Mouse (Mus musculus) kidney, embryonic 14.5 days (tissue): Measurements from ENCODE around the gene Tmcc3. TPM values are rescaled to one million over a fixed set of nuclear protein-coding genes. Genes with fewer than 3 reads are reported as not detected.
A peak's percentile ranks its signal among the peaks of the same experiment; 100 is the strongest.

ENCODE experiments used
- ATAC-seq: fragments of 200-750 bp; cut with Nextera tagmentation; 2 replicates; pipeline ENCODE4 v1.8.0; 2017; ENCODE audit warnings: moderate number of reproducible peaks, mild to moderate bottlenecking, moderate TSS enrichment, moderate library complexity; ENCODE audit not compliant: low FRiP score, low TSS enrichment
- H3K27ac ChIP-seq: fragments of 300-500 bp; sonication (generic); 2 replicates; pipeline ENCODE4 v1.5.1; 2014; ENCODE audit warnings: low read depth, mild to moderate bottlenecking, low read length, moderate library complexity, mixed read lengths
- H3K27me3 ChIP-seq: fragments of 300-500 bp; sonication (generic); 2 replicates; pipeline ENCODE4 v1.6.1; 2014; ENCODE audit warnings: mild to moderate bottlenecking, low read length; ENCODE audit not compliant: control insufficient read depth, insufficient read depth
- H3K36me3 ChIP-seq: fragments of 300-500 bp; sonication (generic); 2 replicates; pipeline ENCODE4 v1.6.1; 2014; ENCODE audit warnings: low read length, mixed read lengths; ENCODE audit not compliant: control insufficient read depth, insufficient read depth
- H3K4me1 ChIP-seq: fragments of 300-500 bp; sonication (generic); 2 replicates; pipeline ENCODE4 v1.6.1; 2014; ENCODE audit warnings: low read length, mixed read lengths; ENCODE audit not compliant: control insufficient read depth, insufficient read depth
- H3K4me2 ChIP-seq: fragments of 300-500 bp; sonication (generic); replicated peaks from 2 replicates; pipeline ENCODE4 v1.6.1; 2014; ENCODE audit warnings: low read depth, mild to moderate bottlenecking, low read length
- H3K4me3 ChIP-seq: fragments of 300-500 bp; sonication (generic); 2 replicates; pipeline ENCODE4 v1.5.1; 2014; ENCODE audit warnings: mild to moderate bottlenecking, low read length
- H3K9ac ChIP-seq: fragments of 300-500 bp; sonication (generic); 2 replicates; pipeline ENCODE4 v1.6.1; 2014; ENCODE audit warnings: low read depth, mild to moderate bottlenecking, low read length, moderate library complexity
- H3K9me3 ChIP-seq: fragments of 300-500 bp; sonication (generic); 2 replicates; pipeline ENCODE4 v1.6.1; 2016; ENCODE audit warnings: low read length; ENCODE audit not compliant: control insufficient read depth
- WGBS: fragments of 180-500 bp; shearing (Covaris S2); extraction: QIAGEN DNeasy Blood & Tissue Kit; methylation state at CpG from one replicate; pipeline ENCODE4 v1.1.7; 2014; 5-methylcytosine and 5-hydroxymethylcytosine counted together
- polyA plus RNA-seq: library from polyadenylated mRNA; unstranded; fragments of >200 nt; fragmentation: Nextera tagmentation; extraction: Ambion mirVana; gene quantifications from 2 replicates; pipeline ENCODE4 v1.2.1, GENCODE M21; 2014

Gene Tmcc3
- polyA plus RNA-seq, 1 experiment from 2014 or later = 7.2 TPM

DNA sequence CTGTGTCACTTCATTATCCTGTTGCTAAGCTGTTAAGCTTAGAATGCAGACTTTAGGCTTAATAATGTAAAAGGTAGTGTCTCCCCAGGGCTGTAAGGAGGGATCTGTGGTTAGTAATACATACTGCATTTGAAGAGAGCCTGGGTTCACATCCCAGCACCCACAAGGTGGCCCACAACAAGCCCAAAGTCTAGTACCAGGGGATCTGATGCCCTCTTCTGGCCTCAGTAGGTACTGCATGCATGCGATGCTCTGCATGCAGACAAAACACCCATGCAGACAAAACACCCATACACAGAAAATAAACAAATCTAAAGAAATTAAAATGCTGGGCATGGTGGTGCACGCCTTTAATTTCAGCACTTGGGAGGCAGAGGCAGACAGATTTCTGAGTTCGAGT lies 149.6 kb downstream of the Tmcc3 start:
- WGBS = 92% methylated on average over 3 of the region's 3 CpGs
- no peak overlapping the region for H3K4me2 ChIP-seq
- 0 out of 2 replicates have a peak, but pooled peaks cover 9% of the 10 kb centered on the region for H3K4me1 ChIP-seq
- ATAC-seq = no peak
- no peaks in the 10 kb centered on the region for H3K27me3 ChIP-seq
- H3K27ac ChIP-seq = no peak overlapping the region
- H3K36me3 ChIP-seq = no peaks in the 10 kb centered on the region
- H3K9me3 ChIP-seq = peaks cover 2% of the 10 kb centered on the region; the same call in 1 of the 2 replicates
- no peak overlapping the region for H3K4me3 ChIP-seq
- no peak overlapping the region for H3K9ac ChIP-seq

DNA sequence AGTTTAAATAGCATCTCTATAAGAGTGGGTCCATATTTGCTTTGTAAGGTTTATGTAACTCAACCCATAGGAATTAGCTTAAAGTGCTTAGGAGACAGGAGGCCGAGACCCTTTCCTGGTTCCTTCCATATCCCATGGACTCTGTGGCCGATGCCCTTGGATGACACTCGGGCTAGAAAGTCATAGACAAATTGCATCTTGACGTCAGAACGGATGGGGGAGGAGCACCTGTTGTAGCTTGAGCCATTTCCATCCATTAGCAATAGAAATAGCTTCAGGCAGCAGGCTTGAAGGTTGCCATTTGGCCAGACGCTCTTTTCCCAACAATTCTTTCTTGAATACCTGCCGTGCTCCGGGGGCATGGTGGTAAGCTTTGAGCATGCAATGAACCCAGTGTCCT lies 150.1 kb downstream of the Tmcc3 start:
- ATAC-seq = no peak
- Histone ChIP-seq H3K36me3 (no peaks in the 10 kb centered on the region), H3K4me3 (no peak overlapping the region), H3K27me3 (no peaks in the 10 kb centered on the region), H3K9ac (no peak overlapping the region), H3K4me1 (0 out of 2 replicates have a peak, but pooled peaks cover 9% of the 10 kb centered on the region), H3K4me2 (no peak overlapping the region), H3K27ac (no peak overlapping the region), H3K9me3 (peaks cover 2% of the 10 kb centered on the region; the same call in 1 of the 2 replicates)
- 77% methylated on average over 8 of the region's 8 CpGs for WGBS

DNA sequence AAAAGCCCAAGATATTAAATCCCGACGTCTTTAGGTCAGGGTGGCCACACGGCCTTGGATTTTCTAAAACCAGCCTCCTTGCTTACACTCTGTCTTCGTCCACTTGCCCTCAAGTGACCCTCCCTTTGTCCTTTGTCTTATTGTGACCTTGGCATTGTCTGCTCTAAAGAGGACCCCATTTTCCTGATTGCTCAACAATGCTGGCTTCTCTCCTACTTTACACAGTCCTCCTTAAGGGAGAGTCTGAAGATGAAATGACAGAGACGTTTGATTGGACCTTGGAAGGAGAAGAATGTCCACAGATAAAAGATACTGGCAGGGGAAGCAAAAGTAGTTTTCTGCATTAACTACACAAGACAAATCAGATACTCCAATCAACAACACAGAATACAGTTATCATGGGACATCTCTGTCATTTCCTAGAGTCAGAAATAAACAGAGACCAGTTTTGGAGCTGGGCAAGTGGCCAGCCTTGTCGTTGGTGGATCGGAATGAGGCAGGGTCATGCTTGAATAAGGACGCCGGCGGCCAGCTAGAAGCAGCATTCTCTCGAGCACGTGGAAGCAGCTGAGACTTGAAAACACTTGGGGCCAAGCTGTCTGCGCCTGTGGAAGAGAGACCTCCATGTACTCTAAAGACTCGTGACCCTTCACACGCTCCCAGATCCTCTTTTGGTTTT lies 150.8 kb downstream of the Tmcc3 start:
- H3K36me3 ChIP-seq = no peaks in the 10 kb centered on the region
- no peak overlapping the region for H3K4me2 ChIP-seq
- no peak overlapping the region for H3K27ac ChIP-seq
- 45% methylated on average over 15 of the region's 15 CpGs for WGBS
- peaks cover 2% of the 10 kb centered on the region; the same call in 1 of the 2 replicates for H3K9me3 ChIP-seq
- ATAC-seq = no peak
- no peak overlapping the region for H3K9ac ChIP-seq
- H3K27me3 ChIP-seq = no peaks in the 10 kb centered on the region
- no peak overlapping the region for H3K4me3 ChIP-seq
- 0 out of 2 replicates have a peak, but pooled peaks cover 9% of the 10 kb centered on the region for H3K4me1 ChIP-seq

DNA sequence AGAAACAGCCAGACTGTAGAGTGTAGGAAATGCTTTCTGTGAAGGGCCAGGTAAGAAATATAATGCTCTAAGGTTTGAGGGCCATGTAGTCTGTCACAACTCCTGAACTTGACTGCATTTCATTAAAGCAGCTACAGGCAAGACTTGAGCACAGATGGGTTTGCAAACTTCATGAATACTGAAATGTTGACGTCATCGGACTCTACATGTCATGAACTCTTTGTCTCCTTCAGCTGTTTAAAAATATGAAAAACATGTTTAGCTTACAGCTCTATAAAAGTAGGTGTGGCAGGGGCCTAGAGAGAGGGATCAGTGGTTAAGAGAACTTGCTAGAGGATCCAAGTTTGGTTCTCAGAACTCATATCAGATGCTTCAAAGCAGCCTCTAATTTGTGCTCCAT lies 151.7 kb downstream of the Tmcc3 start:
- Histone ChIP-seq H3K4me1 (0 out of 2 replicates have a peak, but pooled peaks cover 9% of the 10 kb centered on the region), H3K27ac (no peak overlapping the region), H3K27me3 (no peaks in the 10 kb centered on the region), H3K36me3 (no peaks in the 10 kb centered on the region), H3K4me2 (no peak overlapping the region), H3K4me3 (no peak overlapping the region), H3K9ac (no peak overlapping the region), H3K9me3 (peaks cover 2% of the 10 kb centered on the region; the same call in 1 of the 2 replicates)
- ATAC-seq = no peak
- 83% methylated on average over 2 of the region's 2 CpGs for WGBS

DNA sequence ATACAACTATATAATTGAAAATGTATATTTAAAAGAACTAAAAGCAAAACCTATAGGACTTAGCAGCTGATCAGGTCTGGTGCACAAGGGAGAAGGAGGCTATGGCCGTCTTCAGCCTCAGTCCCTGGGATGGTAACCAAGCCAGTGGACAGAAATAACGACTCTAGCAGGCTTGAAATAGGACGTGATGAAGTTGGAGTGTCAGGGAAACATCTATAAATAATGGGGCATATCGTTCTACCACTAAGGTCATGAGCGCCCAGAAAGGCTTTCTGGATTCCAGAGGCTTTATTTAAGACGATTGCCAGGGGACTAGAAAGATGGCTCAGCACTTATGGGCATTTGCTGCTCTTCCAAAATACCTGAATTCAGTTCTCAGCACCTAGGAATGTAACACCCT lies 153.9 kb downstream of the Tmcc3 start:
- Histone ChIP-seq H3K27ac (no peak overlapping the region), H3K9ac (no peak overlapping the region), H3K4me3 (no peak overlapping the region), H3K27me3 (no peaks in the 10 kb centered on the region), H3K4me2 (no peak overlapping the region), H3K36me3 (no peaks in the 10 kb centered on the region), H3K9me3 (peaks cover 2% of the 10 kb centered on the region; the same call in 1 of the 2 replicates), H3K4me1 (0 out of 2 replicates have a peak, but pooled peaks cover 9% of the 10 kb centered on the region)
- 55% methylated on average over 6 of the region's 6 CpGs for WGBS
- ATAC-seq = no peak

DNA sequence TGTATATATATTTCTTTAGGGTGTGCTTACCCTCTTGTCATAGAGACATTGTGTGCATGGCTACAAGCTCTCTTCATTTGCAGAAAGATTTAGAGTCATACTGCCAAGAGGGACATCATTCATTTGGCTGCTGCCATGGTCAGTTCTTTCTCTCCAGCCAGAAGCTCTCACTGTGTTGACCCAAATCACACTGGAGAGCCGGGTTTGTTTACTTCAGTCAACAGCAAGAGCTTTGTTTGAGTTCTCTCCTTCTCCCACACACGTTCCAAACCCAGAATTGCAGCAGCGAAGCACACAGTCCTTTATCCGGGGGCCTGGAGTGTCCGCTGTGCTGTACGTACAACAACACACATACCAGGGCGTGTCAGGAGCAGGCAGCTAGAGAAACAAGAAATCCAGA lies 154.6 kb downstream of the Tmcc3 start:
- H3K4me3 ChIP-seq = no peak overlapping the region
- WGBS = 53% methylated on average over 7 of the region's 7 CpGs
- no peaks in the 10 kb centered on the region for H3K27me3 ChIP-seq
- H3K27ac ChIP-seq = no peak overlapping the region
- no peaks in the 10 kb centered on the region for H3K36me3 ChIP-seq
- H3K4me2 ChIP-seq = no peak overlapping the region
- H3K9me3 ChIP-seq = peaks cover under 1% of the 10 kb centered on the region; the same call in 1 of the 2 replicates
- 0 out of 2 replicates have a peak, but pooled peaks cover 9% of the 10 kb centered on the region for H3K4me1 ChIP-seq
- no peak overlapping the region for H3K9ac ChIP-seq
- ATAC-seq = peak; percentile 63; the same call in 1 of the 2 replicates

DNA sequence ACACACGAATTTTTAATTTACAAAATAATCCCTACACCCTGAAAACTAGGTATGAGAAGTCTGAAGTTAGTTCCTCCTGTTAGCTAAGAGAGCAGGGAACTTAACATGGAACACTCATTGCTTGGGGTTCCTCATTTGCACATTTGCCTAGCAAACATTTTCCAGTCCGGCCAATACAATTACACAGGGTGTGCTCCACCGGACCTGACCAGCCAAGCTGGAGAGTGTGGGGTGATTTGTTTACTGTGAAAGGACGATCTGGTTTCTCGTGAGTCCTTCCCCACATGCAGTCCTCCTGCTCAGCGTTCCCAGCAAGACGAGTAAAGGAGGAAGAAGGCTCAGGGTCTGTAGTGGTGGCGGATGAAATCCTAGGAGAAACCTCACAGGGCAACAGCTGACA lies 159.7 kb downstream of the Tmcc3 start:
- ATAC-seq = no peak
- Histone ChIP-seq H3K4me2 (no peak overlapping the region), H3K4me1 (no peaks in the 10 kb centered on the region), H3K36me3 (no peaks in the 10 kb centered on the region), H3K4me3 (no peak overlapping the region), H3K9ac (no peak overlapping the region), H3K9me3 (no peaks in the 10 kb centered on the region), H3K27me3 (no peaks in the 10 kb centered on the region), H3K27ac (no peak overlapping the region)
- WGBS = 46% methylated on average over 8 of the region's 8 CpGs

DNA sequence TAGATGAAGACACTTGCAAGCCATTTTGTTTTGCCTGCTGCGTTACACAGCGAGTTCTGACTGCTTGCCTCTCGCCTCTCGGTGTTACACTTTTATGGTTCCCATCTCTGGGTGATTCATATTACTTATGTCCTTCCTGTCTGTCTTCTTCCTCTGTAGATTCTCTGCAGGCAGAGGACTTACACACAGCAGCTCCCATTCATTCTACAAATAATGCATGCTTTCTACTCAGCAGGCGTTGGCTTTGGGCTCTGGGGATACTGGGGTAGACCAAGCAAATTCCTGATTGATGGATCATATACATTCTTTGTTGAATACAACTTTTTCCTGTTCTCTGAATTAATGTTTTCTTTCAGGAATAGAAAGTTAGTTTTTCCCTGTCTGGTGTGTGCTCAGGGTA lies 161.8 kb downstream of the Tmcc3 start:
- Histone ChIP-seq H3K4me1 (no peaks in the 10 kb centered on the region), H3K4me3 (no peak overlapping the region), H3K36me3 (no peaks in the 10 kb centered on the region), H3K9me3 (no peaks in the 10 kb centered on the region), H3K9ac (no peak overlapping the region), H3K27ac (no peak overlapping the region), H3K27me3 (no peaks in the 10 kb centered on the region), H3K4me2 (no peak overlapping the region)
- no peak for ATAC-seq
- 67% methylated on average over 5 of the region's 5 CpGs for WGBS

DNA sequence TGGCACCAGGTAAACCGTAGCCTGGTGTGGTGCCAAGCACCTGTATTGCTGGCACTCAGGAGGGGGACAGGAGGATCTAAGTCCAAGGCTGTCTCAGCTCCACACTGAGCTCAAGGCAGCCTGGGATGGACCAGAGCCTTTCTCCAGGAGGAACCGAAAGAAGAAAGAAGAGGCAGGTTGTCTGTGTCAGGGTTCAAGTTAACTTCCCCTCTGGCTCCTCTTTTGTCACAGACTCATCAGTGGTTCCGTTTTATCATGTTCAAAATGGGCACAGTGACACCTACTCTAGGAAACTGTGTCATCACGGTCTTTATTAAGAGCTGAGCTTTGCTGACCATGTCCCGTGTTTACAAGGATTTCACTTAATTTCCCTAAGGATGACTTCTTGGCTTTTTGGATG lies 162.4 kb downstream of the Tmcc3 start:
- no peaks in the 10 kb centered on the region for H3K36me3 ChIP-seq
- H3K9ac ChIP-seq = no peak overlapping the region
- H3K9me3 ChIP-seq = no peaks in the 10 kb centered on the region
- 90% methylated on average over 5 of the region's 5 CpGs for WGBS
- no peak overlapping the region for H3K27ac ChIP-seq
- no peaks in the 10 kb centered on the region for H3K4me1 ChIP-seq
- H3K4me3 ChIP-seq = no peak overlapping the region
- H3K4me2 ChIP-seq = no peak overlapping the region
- no peaks in the 10 kb centered on the region for H3K27me3 ChIP-seq
- no peak for ATAC-seq
